Mouse (Mus musculus) small intestine, adult 2 months (tissue): ENCODE data around the gene CN725425.

Experiments
- CTCF ChIP-seq: fragments of 200-500 bp; IDR thresholded peaks from 2 replicates; pipeline ENCODE4 v1.5.1; 2012; ENCODE audit warnings: low read depth, mild to moderate bottlenecking, control low read depth, inconsistent platforms, low read length, moderate library complexity, mixed read lengths; ENCODE audit not compliant: insufficient replicate concordance, insufficient read length; ENCODE audit errors: extremely low read depth
- POLR2A ChIP-seq: fragments of 200-500 bp; IDR thresholded peaks from 2 replicates; pipeline ENCODE4 v1.6.1; 2012; ENCODE audit warnings: low read depth, mild to moderate bottlenecking, control low read depth, inconsistent platforms, low read length, moderate library complexity

DNA sequence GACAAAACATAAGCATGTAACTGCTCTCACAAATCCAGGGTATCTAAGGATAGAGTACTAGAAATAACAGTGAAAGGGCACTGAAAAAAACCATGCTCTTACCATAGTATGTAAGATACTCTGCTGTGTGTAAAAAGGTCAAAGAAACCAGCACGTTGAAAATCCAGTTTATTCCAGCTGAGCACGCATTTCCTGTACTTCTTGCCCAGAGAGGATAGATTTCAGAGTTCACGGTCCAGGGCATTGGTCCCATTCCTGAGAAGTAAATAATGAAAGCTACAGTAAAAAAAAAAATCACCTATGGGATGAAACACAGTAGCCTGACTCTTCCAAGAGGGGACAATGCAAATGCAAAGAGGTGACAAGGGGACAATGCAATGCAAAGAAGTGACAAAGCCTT lies 76.7 kb downstream of the CN725425 start:
- TF ChIP-seq CTCF (no peak), POLR2A (no peak)
